In genomic region chr3:105591766-105592165, GRCm38 (mm10) we compare ENCODE assay signal across 20 mouse cellular contexts.
"Had no signal": no experiment of that assay in that cellular context is flagged by ENCODE, and none has a peak within 500 bp of the region (broad histone marks: within the 10 kb centered on the region; RNA-seq: fewer than 3 reads in every experiment).

No protein-coding gene starts in this region.

- H3K9me3 ChIP-seq: lung, embryonic 15.5 days; megakaryocyte, embryonic 14.5 days; midbrain, embryonic 13.5 days; neural tube, embryonic 13.5 days; neural tube, embryonic 15.5 days had no signal

- H3K27ac ChIP-seq: lung, embryonic 15.5 days; macrophage; neural tube, embryonic 13.5 days; neural tube, embryonic 15.5 days had no signal

- H3K9ac ChIP-seq: lung, embryonic 15.5 days; midbrain, embryonic 13.5 days; neural tube, embryonic 13.5 days; neural tube, embryonic 15.5 days had no signal

- H3K36me3 ChIP-seq: lung, embryonic 15.5 days; midbrain, embryonic 13.5 days; neural tube, embryonic 13.5 days; neural tube, embryonic 15.5 days had no signal

- H3K4me1 ChIP-seq: lung, embryonic 15.5 days; megakaryocyte, embryonic 14.5 days had no signal

- H3K4me2 ChIP-seq: lung, embryonic 15.5 days; midbrain, embryonic 11.5 days; midbrain, embryonic 13.5 days; neural tube, embryonic 13.5 days; neural tube, embryonic 15.5 days had no signal

- DNase-seq: lung, adult 2 months; lung, postnatal 14 days; lung, postnatal 36 days; retina, postnatal 1 day; right cerebral cortex, postnatal 25 days; right cerebral cortex, postnatal 4 days; spleen, adult 18-20 months; thymus, adult 18-20 months; thymus, postnatal 14 days; thymus, postnatal 36 days had no signal

- H3K27me3 ChIP-seq: lung, embryonic 15.5 days; midbrain, embryonic 13.5 days; neural tube, embryonic 13.5 days; neural tube, embryonic 15.5 days had no signal

- ATAC-seq: lung, postnatal 0 days; midbrain, embryonic 13.5 days; midbrain, embryonic 16.5 days had no signal

- H3K4me3 ChIP-seq: lung, embryonic 15.5 days; megakaryocyte, embryonic 14.5 days; midbrain, embryonic 13.5 days; myocyte; neural tube, embryonic 13.5 days; neural tube, embryonic 15.5 days had no signal
